In genomic region chr2:54435380-54435779, GRCm38 (mm10) we compare ENCODE assay signal across 10 mouse cellular contexts. TPM values are rescaled to one million over a fixed set of nuclear protein-coding genes. Genes with fewer than 3 reads are reported as not detected.
DNase-seq lines count a peak whose midpoint lies in the region; ATAC-seq and TF ChIP-seq lines count a peak whose summit lies in the region.
"Had no signal": no experiment of that assay in that cellular context is flagged by ENCODE, and none has a peak within 500 bp of the region (broad histone marks: within the 10 kb centered on the region; RNA-seq: fewer than 3 reads in every experiment).

No protein-coding gene starts in this region.

- H3K9me3 ChIP-seq in heart, postnatal 0 days (replicated peaks; ENCODE audit: control insufficient read depth, low read length): no peaks in the 10 kb centered on the region
- no peaks in the 10 kb centered on the region for H3K9me3 ChIP-seq in forebrain, embryonic 11.5 days (ENCODE audit: control insufficient read depth, low read length)
- H3K9me3 ChIP-seq in midbrain, embryonic 10.5 days (replicated peaks): no peaks in the 10 kb centered on the region

- DNase-seq in heart, postnatal 0 days (ENCODE audit: low spot score): no peak
- no peak for DNase-seq in heart, postnatal 36 days
- DNase-seq in brain, embryonic 14.5 days (ENCODE audit: low read depth): peak; percentile 17
- no peak for DNase-seq in forebrain, embryonic 11.5 days (ENCODE audit: low spot score)
- no peak for DNase-seq in midbrain, embryonic 10.5 days (ENCODE audit: low spot score)
- DNase-seq in gastrocnemius, postnatal 4 days (ENCODE audit: low spot score in 2 of 2): no peak
- no peak for DNase-seq in layer of hippocampus, postnatal 14 days (ENCODE audit: low spot score in 2 of 2)
- no peak for DNase-seq in layer of hippocampus, adult 8-10 months (ENCODE audit: low spot score in 2 of 2)

- no peak for ATAC-seq in heart, postnatal 0 days (ENCODE audit: insufficient read depth, low read depth)
- ATAC-seq in forebrain, embryonic 11.5 days (replicated peaks; ENCODE audit: low FRiP score): no peak

- no peak for TF ChIP-seq EP300 in heart, postnatal 0 days (IDR thresholded peaks at IDR 0.05; ENCODE audit: low read depth)

- H3K4me1 ChIP-seq in heart, postnatal 0 days (ENCODE audit: control insufficient read depth, insufficient read depth): no peaks in the 10 kb centered on the region
- H3K4me1 ChIP-seq in forebrain, embryonic 11.5 days (replicated peaks; ENCODE audit: control insufficient read depth, insufficient read depth, low read length): peaks cover 7% of the 10 kb centered on the region; the same call in 1 of the 2 replicates
- H3K4me1 ChIP-seq in midbrain, embryonic 10.5 days: peaks cover 26% of the 10 kb centered on the region

- WGBS in heart, postnatal 0 days: 46% methylated on average over 10 of the region's 10 CpGs
- WGBS in forebrain, embryonic 11.5 days: 40% methylated on average over 10 of the region's 10 CpGs
- WGBS in midbrain, embryonic 10.5 days: 56% methylated on average over 10 of the region's 10 CpGs

- peak overlapping the region; percentile 60; the same call in 1 of the 2 replicates for H3K4me2 ChIP-seq in heart, postnatal 0 days (ENCODE audit: low read depth, low read length)
- H3K4me2 ChIP-seq in forebrain, embryonic 11.5 days (ENCODE audit: low read depth, low read length, severe bottlenecking): peak overlapping the region; percentile 92

- TF ChIP-seq POLR2A in brain, embryonic 14.5 days (IDR thresholded peaks at IDR 0.05; ENCODE audit: borderline replicate concordance, extremely low read depth, insufficient read depth, insufficient read length, poor library complexity, severe bottlenecking): no peak

- no peak overlapping the region for H3K9ac ChIP-seq in heart, postnatal 0 days (replicated peaks; ENCODE audit: low read depth, low read length)
- no peak overlapping the region; the same call in 1 of the 2 replicates for H3K9ac ChIP-seq in forebrain, embryonic 11.5 days (ENCODE audit: low read length)

- peaks cover 31% of the 10 kb centered on the region for H3K27me3 ChIP-seq in heart, postnatal 0 days (ENCODE audit: control insufficient read depth, insufficient read depth, low read length)
- H3K27me3 ChIP-seq in forebrain, embryonic 11.5 days (ENCODE audit: control insufficient read depth, insufficient read depth, low read length): peaks cover 8% of the 10 kb centered on the region
- peaks cover 40% of the 10 kb centered on the region for H3K27me3 ChIP-seq in midbrain, embryonic 10.5 days (ENCODE audit: low read depth, poor library complexity, severe bottlenecking)

- no peak for TF ChIP-seq CTCF in heart, postnatal 0 days (IDR thresholded peaks at IDR 0.05; ENCODE audit: low read depth)
- TF ChIP-seq CTCF in brain, embryonic 14.5 days (IDR thresholded peaks at IDR 0.05; ENCODE audit: borderline replicate concordance, extremely low read depth, insufficient read depth, insufficient read length): no peak

- intact Hi-C loops in heart, postnatal 36 days (cut with DNase I): no loop called here

- no peak overlapping the region for H3K4me3 ChIP-seq in heart, postnatal 0 days (ENCODE audit: low read depth, low read length)
- peak overlapping the region; percentile 47; the same call in 1 of the 2 replicates for H3K4me3 ChIP-seq in forebrain, embryonic 11.5 days (ENCODE audit: low read depth, low read length)
- H3K4me3 ChIP-seq in midbrain, embryonic 10.5 days: peak overlapping the region; percentile 67

- H3K36me3 ChIP-seq in heart, postnatal 0 days (replicated peaks; ENCODE audit: control insufficient read depth, insufficient read depth, low read length): no peaks in the 10 kb centered on the region
- no peaks in the 10 kb centered on the region for H3K36me3 ChIP-seq in forebrain, embryonic 11.5 days (ENCODE audit: control insufficient read depth, insufficient read depth, low read length)
- no peaks in the 10 kb centered on the region for H3K36me3 ChIP-seq in midbrain, embryonic 10.5 days

- H3K27ac ChIP-seq in heart, postnatal 0 days (ENCODE audit: low read depth): no peak overlapping the region
- H3K27ac ChIP-seq in forebrain, embryonic 11.5 days (ENCODE audit: low read depth, low read length): no peak overlapping the region
- peak overlapping the region; percentile 83 for H3K27ac ChIP-seq in midbrain, embryonic 10.5 days (replicated peaks)

RNA-seq across cellular contexts. Expression of gene Galnt13, which starts 0.7 kb away (rescaled TPM):
- not detected in 2 replicates for total RNA-seq in heart, postnatal 0 days (2014; rRNA removed; ENCODE audit: low replicate concordance)
- polyA plus RNA-seq in heart, postnatal 0 days (2015; fragmentation: Nextera tagmentation; extraction: Ambion mirVana): not detected in 2 replicates
- not detected for total RNA-seq in heart, postnatal 36 days (2021)
- 1.4 and 3.2 TPM in 2 replicates for polyA plus RNA-seq in brain, embryonic 14.5 days (2012; rRNA removed)
- 1.3 and 1.7 TPM in 2 replicates for polyA plus RNA-seq in forebrain, embryonic 11.5 days (2014; fragmentation: Nextera tagmentation; extraction: Ambion mirVana)
- polyA plus RNA-seq in midbrain, embryonic 10.5 days (2016; fragmentation: Nextera tagmentation; extraction: Ambion mirVana): 2.2 and 2.7 TPM in 2 replicates
- total RNA-seq in gastrocnemius, postnatal 4 days (2021): under 1 TPM; 0.16 to 0.44 TPM
- total RNA-seq in layer of hippocampus, postnatal 14 days (2021): 10 to 100 TPM; 15.6 to 17.8 TPM
- total RNA-seq in layer of hippocampus, adult 8-10 months (2022): 10 to 100 TPM; 24.2 to 27.4 (median 25.4) TPM
- polyA plus RNA-seq: C2C12; heart, embryonic 16.5 days had no signal

Comparison
In these comparisons a context has a peak if more than half of its experiments do, and no peak if none do; other contexts are left out.
1. RNA of gene Galnt13, which starts 0.7 kb away (total RNA-seq): 24.2 to 27.4 TPM in layer of hippocampus, adult 8-10 months and 15.6 to 17.8 TPM in layer of hippocampus, postnatal 14 days; 0.16 to 0.44 TPM in gastrocnemius, postnatal 4 days, not detected in heart, postnatal 36 days and not detected in heart, postnatal 0 days; every median in the first group is over 10 times any median in the second.